Mouse (Mus musculus): Measurements from ENCODE around the gene Wdr31. TPM values are rescaled to one million over a fixed set of nuclear protein-coding genes. Genes with fewer than 3 reads are reported as not detected.

Gene Wdr31
- polyA plus RNA-seq, 1 experiment from 2014 or later, result 2.6 TPM

DNA sequence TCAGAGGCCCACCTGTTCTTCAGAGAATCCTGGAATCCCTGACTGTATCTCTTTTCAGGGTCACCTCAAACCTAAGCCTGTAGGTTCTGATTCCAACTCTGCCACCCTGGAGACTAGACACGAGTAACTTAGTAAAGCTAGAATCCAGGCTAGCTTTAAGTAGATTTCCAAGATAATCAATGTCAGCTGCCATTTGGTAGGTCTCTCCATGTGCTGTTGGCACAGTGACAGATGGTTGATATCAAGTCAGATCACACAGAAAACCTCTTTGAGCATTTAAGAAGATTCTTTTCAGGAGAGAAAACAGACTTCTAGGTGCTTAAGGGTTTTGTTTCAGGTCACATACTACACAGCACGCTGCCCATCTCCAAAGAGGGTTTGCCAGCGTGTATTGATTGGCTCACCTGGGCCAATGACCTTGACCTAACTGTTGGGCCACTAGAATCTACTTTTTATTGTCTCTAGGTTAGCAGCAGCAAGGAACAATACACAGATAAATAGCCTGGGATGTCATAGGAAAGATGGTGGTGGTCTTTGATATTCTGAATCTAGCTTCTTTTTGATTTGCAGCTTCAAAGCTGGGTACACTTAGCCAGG lies 32.8 kb upstream of the Wdr31 start, which contains the start of gene Hdhd3:
Hdhd3 (minus strand) TSS at position 94 of the 597 bp plus-strand sequence.
- H3K27me3 ChIP-seq (ENCODE audit: control insufficient read depth, insufficient read depth, low read length), result no peaks in the 10 kb centered on the region
- ATAC-seq (ENCODE audit: insufficient number of reproducible peaks, insufficient read depth, low FRiP score, low read depth), result no peak
- H3K4me3 ChIP-seq (ENCODE audit: control insufficient read depth in 1 of 2, insufficient read depth in 1 of 2, low read depth in 1 of 2, low read length in 2 of 2), result peak within 1 kb of the TSS; percentile 68
- H3K27ac ChIP-seq (replicated peaks in 1 of 2; ENCODE audit: control insufficient read depth in 1 of 2, insufficient read depth in 1 of 2, low read depth in 2 of 2, low read length in 2 of 2), result peak within 1 kb of the TSS; percentile 26 to 59; a peak in 3 of 4 replicates
- H3K4me1 ChIP-seq (ENCODE audit: control insufficient read depth in 2 of 2, insufficient read depth in 2 of 2, low read length in 2 of 2), result peaks cover 2 to 4% of the 10 kb centered on the region in 2 experiments; a peak in 3 of 4 replicates
- peaks cover 27% of the 10 kb centered on the region for H3K36me3 ChIP-seq (ENCODE audit: control insufficient read depth, insufficient read depth, low read length)
- peak within 1 kb of the TSS; percentile 79 for H3K9ac ChIP-seq (ENCODE audit: low read length)
- H3K4me2 ChIP-seq (ENCODE audit: low read length), result peak within 1 kb of the TSS; percentile 63
- no peaks in the 10 kb centered on the region for H3K9me3 ChIP-seq (ENCODE audit: control insufficient read depth, low read length)
- 75% methylated on average over 3 of the region's 3 CpGs for WGBS

DNA sequence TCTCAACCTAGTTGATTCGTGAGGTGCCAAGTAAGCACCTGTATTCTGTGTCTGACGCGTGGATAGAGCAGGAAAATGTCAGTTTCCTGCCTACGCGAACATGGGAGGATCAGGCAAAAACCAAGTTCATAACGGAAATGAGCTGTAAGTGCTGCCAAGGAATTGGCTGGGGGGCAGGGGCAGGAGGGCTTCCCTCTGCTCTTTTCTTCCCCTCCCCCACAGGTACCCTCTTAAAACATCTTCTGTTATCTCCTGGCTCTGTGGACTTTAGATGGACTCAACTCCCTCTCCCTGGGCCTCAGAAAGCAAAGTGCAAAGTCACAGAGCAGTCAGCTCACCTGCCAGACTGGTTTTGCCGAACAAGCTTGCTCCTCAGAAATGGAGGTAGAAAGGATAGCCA lies 32.3 kb upstream of the Wdr31 start:
- Histone ChIP-seq H3K36me3 (ENCODE audit: control insufficient read depth, insufficient read depth, low read length) (peaks cover 24% of the 10 kb centered on the region), H3K27ac (replicated peaks in 1 of 2; ENCODE audit: control insufficient read depth in 1 of 2, insufficient read depth in 1 of 2, low read depth in 2 of 2, low read length in 2 of 2) (no peak overlapping the region; a peak in 1 of 4 replicates), H3K9me3 (ENCODE audit: control insufficient read depth, low read length) (no peaks in the 10 kb centered on the region), H3K4me1 (ENCODE audit: control insufficient read depth in 2 of 2, insufficient read depth in 2 of 2, low read length in 2 of 2) (peaks cover 2 to 4% of the 10 kb centered on the region in 2 experiments; a peak in 3 of 4 replicates), H3K4me2 (ENCODE audit: low read length) (no peak overlapping the region), H3K4me3 (ENCODE audit: control insufficient read depth in 1 of 2, insufficient read depth in 1 of 2, low read depth in 1 of 2, low read length in 2 of 2) (no peak overlapping the region), H3K27me3 (ENCODE audit: control insufficient read depth, insufficient read depth, low read length) (no peaks in the 10 kb centered on the region), H3K9ac (ENCODE audit: low read length) (no peak overlapping the region)
- no peak for ATAC-seq (ENCODE audit: insufficient number of reproducible peaks, insufficient read depth, low FRiP score, low read depth)
- 68% methylated on average over 7 of the region's 7 CpGs for WGBS

DNA sequence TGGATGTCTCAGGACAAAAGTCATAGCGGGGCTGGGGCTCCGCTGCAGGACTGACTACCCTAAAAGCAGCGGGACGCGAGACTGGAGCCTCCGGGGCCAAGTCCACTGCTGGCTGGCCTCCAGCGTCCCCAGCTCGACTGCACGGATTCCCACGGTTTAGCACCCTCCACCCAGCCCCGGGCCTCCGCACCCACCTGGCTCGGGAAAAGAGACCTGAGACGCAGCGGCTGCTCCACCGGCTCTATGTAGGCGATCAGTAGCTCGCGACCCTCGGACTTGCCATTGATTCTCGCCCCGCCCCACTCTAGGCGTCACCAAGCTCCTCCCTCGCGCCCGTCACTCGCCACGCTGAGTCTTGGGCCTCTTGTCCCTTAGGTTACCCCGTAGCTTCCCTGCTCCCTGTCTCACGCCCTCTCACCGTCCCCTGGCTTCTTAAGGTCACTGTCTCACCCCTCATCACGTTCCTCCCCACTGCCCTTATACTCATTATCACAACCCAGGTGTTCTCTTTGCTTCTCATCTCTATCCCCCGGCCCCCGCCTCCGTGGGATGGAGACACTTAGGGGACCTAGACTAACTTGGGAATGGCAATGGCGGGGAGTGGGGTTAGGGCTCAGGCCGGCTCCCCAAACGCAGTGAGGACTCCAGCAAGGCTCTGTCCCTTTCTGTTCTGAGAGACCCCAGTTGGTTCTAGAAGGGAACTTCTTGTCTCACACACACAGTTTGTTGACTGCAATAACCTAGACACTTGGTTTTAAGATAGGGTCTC lies 31.5 kb upstream of the Wdr31 start:
- peak; percentile 88 for ATAC-seq (ENCODE audit: insufficient number of reproducible peaks, insufficient read depth, low FRiP score, low read depth)
- no peaks in the 10 kb centered on the region for H3K9me3 ChIP-seq (ENCODE audit: control insufficient read depth, low read length)
- peaks cover 17% of the 10 kb centered on the region for H3K36me3 ChIP-seq (ENCODE audit: control insufficient read depth, insufficient read depth, low read length)
- WGBS, result 1% methylated on average over 36 of the region's 38 CpGs
- H3K9ac ChIP-seq (ENCODE audit: low read length), result peak overlapping the region; percentile 79
- peak overlapping the region; percentile 35 to 59 for H3K27ac ChIP-seq (replicated peaks in 1 of 2; ENCODE audit: control insufficient read depth in 1 of 2, insufficient read depth in 1 of 2, low read depth in 2 of 2, low read length in 2 of 2)
- H3K4me3 ChIP-seq (ENCODE audit: control insufficient read depth in 1 of 2, insufficient read depth in 1 of 2, low read depth in 1 of 2, low read length in 2 of 2), result peak overlapping the region; percentile 68
- H3K27me3 ChIP-seq (ENCODE audit: control insufficient read depth, insufficient read depth, low read length), result no peaks in the 10 kb centered on the region
- peak overlapping the region; percentile 63 for H3K4me2 ChIP-seq (ENCODE audit: low read length)
- H3K4me1 ChIP-seq (ENCODE audit: control insufficient read depth in 2 of 2, insufficient read depth in 2 of 2, low read length in 2 of 2), result peaks cover 2 to 4% of the 10 kb centered on the region in 2 experiments; a peak in 3 of 4 replicates

GRCm38 (mm10) chr4:62501534-62501933 lies 30.8 kb upstream of the Wdr31 start:
- H3K4me3 ChIP-seq (ENCODE audit: control insufficient read depth in 1 of 2, insufficient read depth in 1 of 2, low read depth in 1 of 2, low read length in 2 of 2), result peak overlapping the region; percentile 68
- 1% methylated on average over 7 of the region's 7 CpGs for WGBS
- no peak for ATAC-seq (ENCODE audit: insufficient number of reproducible peaks, insufficient read depth, low FRiP score, low read depth)
- no peaks in the 10 kb centered on the region for H3K9me3 ChIP-seq (ENCODE audit: control insufficient read depth, low read length)
- peak overlapping the region; percentile 63 for H3K4me2 ChIP-seq (ENCODE audit: low read length)
- H3K4me1 ChIP-seq (ENCODE audit: control insufficient read depth in 2 of 2, insufficient read depth in 2 of 2, low read length in 2 of 2), result peaks cover 2 to 4% of the 10 kb centered on the region in 2 experiments; a peak in 3 of 4 replicates
- peak overlapping the region; percentile 35 to 59 for H3K27ac ChIP-seq (replicated peaks in 1 of 2; ENCODE audit: control insufficient read depth in 1 of 2, insufficient read depth in 1 of 2, low read depth in 2 of 2, low read length in 2 of 2)
- peak overlapping the region; percentile 79 for H3K9ac ChIP-seq (ENCODE audit: low read length)
- peaks cover 16% of the 10 kb centered on the region for H3K36me3 ChIP-seq (ENCODE audit: control insufficient read depth, insufficient read depth, low read length)
- H3K27me3 ChIP-seq (ENCODE audit: control insufficient read depth, insufficient read depth, low read length), result no peaks in the 10 kb centered on the region

DNA sequence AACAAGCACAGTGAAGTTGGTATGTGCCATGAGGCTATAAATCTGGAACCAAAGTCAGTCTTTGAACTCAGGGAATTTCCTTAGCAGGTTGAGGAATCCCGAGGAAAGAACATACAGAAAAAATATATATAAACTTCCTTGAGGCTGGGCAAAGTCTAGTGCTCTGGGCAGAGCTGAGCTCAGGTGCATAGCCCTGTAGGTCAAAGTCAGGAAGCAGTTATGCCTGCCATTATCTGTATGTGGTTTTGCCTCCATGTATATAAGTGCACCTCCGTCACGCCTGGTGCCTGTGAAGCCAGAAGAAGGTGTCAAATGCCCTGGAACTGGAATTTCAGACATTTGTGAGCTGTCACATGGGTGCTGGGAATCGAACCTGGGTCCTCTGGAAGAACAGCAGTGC lies 30.1 kb upstream of the Wdr31 start:
- H3K4me3 ChIP-seq (ENCODE audit: control insufficient read depth in 1 of 2, insufficient read depth in 1 of 2, low read depth in 1 of 2, low read length in 2 of 2), result no peak overlapping the region
- no peaks in the 10 kb centered on the region for H3K27me3 ChIP-seq (ENCODE audit: control insufficient read depth, insufficient read depth, low read length)
- H3K27ac ChIP-seq (replicated peaks in 1 of 2; ENCODE audit: control insufficient read depth in 1 of 2, insufficient read depth in 1 of 2, low read depth in 2 of 2, low read length in 2 of 2), result no peak overlapping the region
- H3K36me3 ChIP-seq (ENCODE audit: control insufficient read depth, insufficient read depth, low read length), result peaks cover 16% of the 10 kb centered on the region
- H3K9me3 ChIP-seq (ENCODE audit: control insufficient read depth, low read length), result no peaks in the 10 kb centered on the region
- ATAC-seq (ENCODE audit: insufficient number of reproducible peaks, insufficient read depth, low FRiP score, low read depth), result no peak
- no peak overlapping the region for H3K4me2 ChIP-seq (ENCODE audit: low read length)
- WGBS, result 84% methylated on average over 4 of the region's 4 CpGs
- peaks cover 2 to 4% of the 10 kb centered on the region in 2 experiments; a peak in 3 of 4 replicates for H3K4me1 ChIP-seq (ENCODE audit: control insufficient read depth in 2 of 2, insufficient read depth in 2 of 2, low read length in 2 of 2)
- no peak overlapping the region for H3K9ac ChIP-seq (ENCODE audit: low read length)

- H3K4me3 ChIP-seq (ENCODE audit: control insufficient read depth in 1 of 2, insufficient read depth in 1 of 2, low read depth in 1 of 2, low read length in 2 of 2), result no peak overlapping the region
- H3K36me3 ChIP-seq (ENCODE audit: control insufficient read depth, insufficient read depth, low read length), result peaks cover 16% of the 10 kb centered on the region
Observed at GRCm38 (mm10) chr4:62496815-62497214, 26.1 kb upstream of the Wdr31 start.

DNA sequence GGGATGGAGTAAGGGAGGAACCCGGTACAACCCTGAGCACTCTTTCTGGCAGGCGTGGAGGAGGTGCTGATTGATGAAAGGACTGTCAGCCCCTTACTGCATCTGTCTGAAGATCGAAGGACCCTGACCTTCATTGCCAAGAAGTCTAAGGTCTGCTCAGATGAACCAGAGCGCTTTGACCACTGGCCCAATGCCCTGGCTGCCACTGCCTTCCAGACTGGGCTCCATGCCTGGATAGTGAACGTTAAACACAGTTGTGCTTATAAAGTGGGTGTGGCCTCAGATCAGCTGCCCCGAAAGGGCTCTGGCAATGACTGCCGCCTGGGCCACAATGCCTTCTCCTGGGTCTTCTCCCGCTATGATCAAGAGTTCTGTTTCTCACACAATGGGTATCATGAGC lies 25.2 kb upstream of the Wdr31 start:
- ATAC-seq (ENCODE audit: insufficient number of reproducible peaks, insufficient read depth, low FRiP score, low read depth), result no peak
- 60% methylated on average over 8 of the region's 8 CpGs for WGBS
- Histone ChIP-seq H3K4me2 (ENCODE audit: low read length) (no peak overlapping the region), H3K4me1 (ENCODE audit: control insufficient read depth in 2 of 2, insufficient read depth in 2 of 2, low read length in 2 of 2) (peaks cover 0 to 3% of the 10 kb centered on the region in 2 experiments; a peak in 1 of 4 replicates), H3K27me3 (ENCODE audit: control insufficient read depth, insufficient read depth, low read length) (no peaks in the 10 kb centered on the region), H3K36me3 (ENCODE audit: control insufficient read depth, insufficient read depth, low read length) (peaks cover 16% of the 10 kb centered on the region), H3K27ac (replicated peaks in 1 of 2; ENCODE audit: control insufficient read depth in 1 of 2, insufficient read depth in 1 of 2, low read depth in 2 of 2, low read length in 2 of 2) (no peak overlapping the region), H3K9ac (ENCODE audit: low read length) (no peak overlapping the region), H3K4me3 (ENCODE audit: control insufficient read depth in 1 of 2, insufficient read depth in 1 of 2, low read depth in 1 of 2, low read length in 2 of 2) (no peak overlapping the region), H3K9me3 (ENCODE audit: control insufficient read depth, low read length) (no peaks in the 10 kb centered on the region)

More at GRCm38 (mm10) chr4:62496815-62497214, 26.1 kb upstream of the Wdr31 start:
- Histone ChIP-seq H3K4me2 (ENCODE audit: low read length) (no peak overlapping the region), H3K9me3 (ENCODE audit: control insufficient read depth, low read length) (no peaks in the 10 kb centered on the region), H3K4me1 (ENCODE audit: control insufficient read depth in 2 of 2, insufficient read depth in 2 of 2, low read length in 2 of 2) (peaks cover 0 to 5% of the 10 kb centered on the region in 2 experiments; a peak in 2 of 4 replicates), H3K27me3 (ENCODE audit: control insufficient read depth, insufficient read depth, low read length) (no peaks in the 10 kb centered on the region), H3K9ac (ENCODE audit: low read length) (no peak overlapping the region), H3K27ac (replicated peaks in 1 of 2; ENCODE audit: control insufficient read depth in 1 of 2, insufficient read depth in 1 of 2, low read depth in 2 of 2, low read length in 2 of 2) (no peak overlapping the region)
- ATAC-seq (ENCODE audit: insufficient number of reproducible peaks, insufficient read depth, low FRiP score, low read depth), result 0 out of 2 replicates have a peak, but pooled peaks have one; percentile 14
- 41% methylated on average over 8 of the region's 8 CpGs for WGBS

Data from heart, embryonic 14.5 days (tissue).